Mouse (Mus musculus) stomach, embryonic 16.5 days (tissue): ENCODE data around the gene Kpna6. TPM values are rescaled to one million over a fixed set of nuclear protein-coding genes. Genes with fewer than 3 reads are reported as not detected.

Source experiments
- ATAC-seq: fragments of 200-750 bp; cut with Nextera tagmentation; 2 replicates; pipeline ENCODE4 v1.8.0; 2017; ENCODE audit warnings: moderate number of reproducible peaks, moderate TSS enrichment; ENCODE audit not compliant: insufficient read depth, low FRiP score
- H3K27ac ChIP-seq: fragments of 300-500 bp; sonication (generic); 2 replicates; pipeline ENCODE4 v1.5.1; 2014; ENCODE audit warnings: low read length
- H3K27me3 ChIP-seq: fragments of 300-500 bp; sonication (generic); 2 replicates; pipeline ENCODE4 v1.6.1; 2014; ENCODE audit warnings: low read length, control low read depth, mixed read lengths; ENCODE audit not compliant: control insufficient read depth, insufficient read depth
- H3K36me3 ChIP-seq: fragments of 300-500 bp; sonication (generic); 2 replicates; pipeline ENCODE4 v1.6.1; 2014; ENCODE audit warnings: low read length; ENCODE audit not compliant: control insufficient read depth, insufficient read depth
- H3K4me1 ChIP-seq: fragments of 300-500 bp; sonication (generic); 2 replicates; pipeline ENCODE4 v1.6.1; 2014; ENCODE audit warnings: low read length, control low read depth, mixed read lengths; ENCODE audit not compliant: control insufficient read depth, insufficient read depth
- H3K4me2 ChIP-seq: fragments of 300-500 bp; sonication (generic); 2 replicates; pipeline ENCODE4 v1.6.1; 2014; ENCODE audit warnings: low read depth, low read length, mixed read lengths
- H3K4me3 ChIP-seq: fragments of 300-500 bp; sonication (generic); replicated peaks from 2 replicates; pipeline ENCODE4 v1.5.1; 2014; ENCODE audit warnings: mild to moderate bottlenecking, low read length
- H3K9ac ChIP-seq: fragments of 300-500 bp; sonication (generic); 2 replicates; pipeline ENCODE4 v1.6.1; 2014; ENCODE audit warnings: low read length
- H3K9me3 ChIP-seq: fragments of 300-500 bp; sonication (generic); replicated peaks from 2 replicates; pipeline ENCODE4 v1.6.1; 2016; ENCODE audit warnings: low read length, control low read depth; ENCODE audit not compliant: control insufficient read depth
- WGBS: fragments of 180-500 bp; shearing (Covaris S2); extraction: QIAGEN DNeasy Blood & Tissue Kit; methylation state at CpG from one replicate; pipeline ENCODE4 v1.1.7; 2014; 5-methylcytosine and 5-hydroxymethylcytosine counted together
- polyA plus RNA-seq: library from polyadenylated mRNA; unstranded; fragments of >200 nt; fragmentation: Nextera tagmentation; extraction: Ambion mirVana; gene quantifications from 2 replicates; pipeline ENCODE4 v1.2.1, GENCODE M21; 2015

Gene Kpna6
- polyA plus RNA-seq, 1 experiment from 2014 or later, result 16.2 TPM

- ATAC-seq, result no peak
- H3K4me3 ChIP-seq, result peak overlapping the region; percentile 75
- WGBS, result 14% methylated on average over 8 of the region's 8 CpGs
- H3K9ac ChIP-seq, result peak overlapping the region; percentile 86
- peak overlapping the region; percentile 92 for H3K27ac ChIP-seq
- no peaks in the 10 kb centered on the region for H3K9me3 ChIP-seq
- peak overlapping the region; percentile 80 for H3K4me2 ChIP-seq
- peaks cover 3% of the 10 kb centered on the region; the same call in 1 of the 2 replicates for H3K36me3 ChIP-seq
- H3K4me1 ChIP-seq, result peaks cover 28% of the 10 kb centered on the region
- no peaks in the 10 kb centered on the region for H3K27me3 ChIP-seq
These were observed 49.6 kb downstream of the Kpna6 start for GRCm38 (mm10) chr4:129622803-129623535.

GRCm38 (mm10) chr4:129622120-129622802 lies 50.3 kb downstream of the Kpna6 start:
- Histone ChIP-seq H3K4me2 (peak overlapping the region; percentile 80), H3K4me1 (peaks cover 28% of the 10 kb centered on the region), H3K4me3 (no peak overlapping the region)

DNA sequence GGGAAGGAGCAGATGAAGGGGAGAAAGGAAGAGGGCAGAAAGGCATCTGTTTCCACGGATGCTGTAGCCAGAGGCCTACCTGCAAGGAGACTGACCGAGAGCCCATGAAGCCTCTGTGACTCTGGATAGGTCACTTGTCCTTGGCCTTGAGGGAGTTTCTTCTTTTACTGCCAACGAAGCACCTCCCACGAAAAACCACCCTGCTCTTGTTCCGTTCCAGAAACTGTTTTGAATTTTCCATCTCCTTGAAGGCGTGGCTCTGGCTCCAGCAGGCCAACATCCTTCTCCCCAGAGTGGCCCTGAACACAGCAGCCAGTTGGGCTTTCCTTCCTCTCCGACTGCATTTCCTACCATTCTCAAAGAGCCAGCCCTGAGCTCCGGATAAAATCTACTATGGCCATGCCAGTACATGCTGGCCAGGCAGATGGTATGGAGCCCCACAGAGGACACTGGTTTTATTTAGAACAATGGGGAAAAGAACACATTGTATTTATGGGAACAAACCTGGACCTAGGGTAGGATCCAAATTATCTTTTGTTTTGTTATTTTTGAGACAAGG lies 51.2 kb downstream of the Kpna6 start:
- 0 out of 2 replicates have a peak, but pooled peaks cover 4% of the 10 kb centered on the region for H3K36me3 ChIP-seq
- peaks cover 28% of the 10 kb centered on the region for H3K4me1 ChIP-seq
- no peaks in the 10 kb centered on the region for H3K27me3 ChIP-seq
- no peak overlapping the region; the same call in 1 of the 2 replicates for H3K4me2 ChIP-seq
- H3K4me3 ChIP-seq, result no peak overlapping the region
- 75% methylated on average over 8 of the region's 8 CpGs for WGBS
- no peaks in the 10 kb centered on the region for H3K9me3 ChIP-seq
- no peak for ATAC-seq
- peak overlapping the region; percentile 43; the same call in 1 of the 2 replicates for H3K27ac ChIP-seq
- no peak overlapping the region; the same call in 1 of the 2 replicates for H3K9ac ChIP-seq

More at GRCm38 (mm10) chr4:129622120-129622802, 50.3 kb downstream of the Kpna6 start:
- Histone ChIP-seq H3K27me3 (no peaks in the 10 kb centered on the region), H3K9ac (no peak overlapping the region; the same call in 1 of the 2 replicates), H3K27ac (peak overlapping the region; percentile 26; the same call in 1 of the 2 replicates), H3K9me3 (no peaks in the 10 kb centered on the region), H3K36me3 (no peaks in the 10 kb centered on the region)
- ATAC-seq, result no peak
- WGBS, result 75% methylated on average over 11 of the region's 11 CpGs

DNA sequence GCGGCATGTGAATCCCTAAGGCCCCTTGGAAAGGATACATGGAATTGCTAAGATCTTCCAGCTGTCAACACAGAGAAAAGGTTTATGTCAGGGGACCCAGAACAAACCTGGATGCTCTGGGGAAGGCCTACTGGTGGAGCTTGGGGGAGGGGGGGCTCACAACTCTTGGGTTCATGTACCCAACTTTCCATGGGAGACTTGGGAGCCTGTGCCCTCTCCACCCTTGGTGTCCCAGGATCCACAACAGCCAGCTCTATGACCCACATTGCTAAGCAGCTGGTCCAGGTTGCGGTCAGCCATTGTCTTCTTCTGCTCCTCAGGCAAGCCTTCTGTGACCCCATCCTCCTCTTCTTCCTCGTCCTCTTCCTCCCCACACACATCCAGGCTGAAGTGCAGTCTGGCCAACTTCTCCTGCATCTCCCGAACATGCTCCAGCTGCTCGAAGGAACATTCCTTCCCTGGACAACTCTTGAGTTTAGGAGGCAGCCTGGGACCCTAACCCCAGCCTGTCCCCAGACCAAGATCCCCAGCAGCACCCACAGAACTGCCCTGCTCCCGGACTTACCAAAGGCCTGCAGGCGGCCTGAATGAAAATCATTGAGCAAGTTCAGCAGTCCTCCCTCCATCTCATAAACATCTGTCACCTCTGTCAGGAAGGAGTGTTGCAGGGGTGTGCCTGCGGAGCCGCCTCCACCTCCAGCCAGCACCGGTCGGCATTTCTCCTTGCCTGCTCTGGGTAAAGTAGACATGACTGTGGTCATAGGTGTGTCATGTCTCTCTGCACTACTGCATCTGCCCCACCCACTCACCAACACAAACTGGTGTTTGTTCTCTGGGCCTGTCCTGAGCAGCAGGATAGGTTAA lies 51.9 kb downstream of the Kpna6 start:
- no peaks in the 10 kb centered on the region for H3K9me3 ChIP-seq
- no peak for ATAC-seq
- H3K4me3 ChIP-seq, result no peak overlapping the region
- peaks cover 28% of the 10 kb centered on the region for H3K4me1 ChIP-seq
- WGBS, result 72% methylated on average over 11 of the region's 11 CpGs
- no peak overlapping the region; the same call in 1 of the 2 replicates for H3K4me2 ChIP-seq
- no peaks in the 10 kb centered on the region for H3K27me3 ChIP-seq
- H3K27ac ChIP-seq, result peak overlapping the region; percentile 43; the same call in 1 of the 2 replicates
- 0 out of 2 replicates have a peak, but pooled peaks cover 4% of the 10 kb centered on the region for H3K36me3 ChIP-seq
- H3K9ac ChIP-seq, result 0 out of 2 replicates have a peak overlapping the region, but pooled peaks have one; percentile 13

DNA sequence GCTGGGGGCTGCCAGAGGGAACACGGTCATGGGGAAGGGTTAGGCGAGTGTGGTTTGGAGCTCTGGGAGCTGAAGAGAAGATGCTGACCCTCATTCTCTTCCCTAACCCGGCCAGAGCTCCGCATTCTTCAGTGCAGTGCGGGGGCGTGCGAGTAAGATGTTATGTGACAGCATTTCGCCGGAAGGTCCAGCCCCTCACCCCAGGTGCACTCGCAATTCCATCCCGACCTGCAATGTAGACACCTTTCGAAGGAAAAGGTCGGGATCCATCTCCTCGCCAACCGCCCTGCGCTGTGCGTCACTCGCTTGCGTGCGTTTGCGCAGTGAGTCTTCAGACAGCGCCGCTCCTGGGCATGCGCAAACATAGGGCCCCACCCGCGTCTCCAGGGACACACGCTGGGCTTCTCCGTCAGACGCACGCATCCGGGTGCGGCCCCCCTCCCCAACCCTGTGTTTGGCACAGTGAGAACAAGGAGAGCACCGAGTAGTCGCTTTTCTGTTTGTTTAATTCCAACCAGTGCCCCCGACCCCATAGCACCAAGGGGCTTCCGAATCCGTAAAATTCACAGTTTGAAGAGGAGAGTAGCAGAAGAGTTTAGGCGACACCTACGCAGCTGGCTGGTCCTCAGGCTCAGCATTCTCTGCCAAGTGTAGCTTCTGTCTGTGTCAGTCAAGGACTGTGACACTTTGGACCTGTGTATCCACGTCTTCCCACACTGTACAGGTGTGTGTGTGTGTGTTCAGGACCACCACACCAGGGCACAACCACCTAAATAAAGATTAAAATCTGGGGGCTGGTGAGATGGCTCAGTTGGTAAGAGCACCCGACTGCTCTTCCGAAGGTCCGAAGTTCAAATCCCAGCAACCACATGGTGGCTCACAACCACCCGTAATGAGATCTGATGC lies 53.5 kb downstream of the Kpna6 start, which contains the start of gene Iqcc:
Gene Iqcc (minus strand): TSS at position 314 of the 906 bp plus-strand sequence.
- WGBS, result 4% methylated on average over 43 of the region's 44 CpGs
- Histone ChIP-seq H3K36me3 (0 out of 2 replicates have a peak, but pooled peaks cover 4% of the 10 kb centered on the region), H3K4me3 (peak within 1 kb of the TSS; percentile 82), H3K27me3 (no peaks in the 10 kb centered on the region), H3K4me2 (peak within 1 kb of the TSS; percentile 92), H3K9ac (peak within 1 kb of the TSS; percentile 93), H3K27ac (peak within 1 kb of the TSS; percentile 82), H3K9me3 (no peaks in the 10 kb centered on the region), H3K4me1 (peaks cover 17% of the 10 kb centered on the region)
- peak; percentile 93 for ATAC-seq

- 92% methylated on average over 5 of the region's 5 CpGs for WGBS
- peak overlapping the region; percentile 93 for H3K9ac ChIP-seq
These were observed 54.5 kb downstream of the Kpna6 start for GRCm38 (mm10) chr4:129618031-129618430.

GRCm38 (mm10) chr4:129617121-129617641 lies 55.4 kb downstream of the Kpna6 start:
- no peaks in the 10 kb centered on the region for H3K9me3 ChIP-seq
- H3K9ac ChIP-seq, result no peak overlapping the region
- H3K4me3 ChIP-seq, result no peak overlapping the region
- no peak overlapping the region for H3K27ac ChIP-seq
- no peak for ATAC-seq
- no peaks in the 10 kb centered on the region for H3K27me3 ChIP-seq
- H3K4me1 ChIP-seq, result peaks cover 10% of the 10 kb centered on the region
- 92% methylated on average over 7 of the region's 7 CpGs for WGBS
- 0 out of 2 replicates have a peak, but pooled peaks cover 4% of the 10 kb centered on the region for H3K36me3 ChIP-seq
- no peak overlapping the region for H3K4me2 ChIP-seq

More at GRCm38 (mm10) chr4:129618031-129618430, 54.5 kb downstream of the Kpna6 start:
- peak overlapping the region; percentile 92 for H3K4me2 ChIP-seq
- no peaks in the 10 kb centered on the region for H3K27me3 ChIP-seq
- peak overlapping the region; percentile 82; the same call in 1 of the 2 replicates for H3K27ac ChIP-seq
- peaks cover 16% of the 10 kb centered on the region for H3K4me1 ChIP-seq
- H3K4me3 ChIP-seq, result peak overlapping the region; percentile 82
- 0 out of 2 replicates have a peak, but pooled peaks cover 4% of the 10 kb centered on the region for H3K36me3 ChIP-seq
- no peak for ATAC-seq
- H3K9me3 ChIP-seq, result no peaks in the 10 kb centered on the region
